Mouse (Mus musculus) olfactory bulb, adult 2 months (tissue): ENCODE data around the gene Rad51b. TPM values are rescaled to one million over a fixed set of nuclear protein-coding genes. Genes with fewer than 3 reads are reported as not detected.

Source experiments
- H3K27ac ChIP-seq: fragments of 200-500 bp; 2 replicates; pipeline ENCODE4 v1.5.1; 2012; ENCODE audit warnings: low read depth, low read length; ENCODE audit not compliant: insufficient read depth
- H3K4me1 ChIP-seq: fragments of 200-500 bp; 2 replicates; pipeline ENCODE4 v1.6.1; 2012; ENCODE audit warnings: low read length; ENCODE audit not compliant: control insufficient read depth, insufficient read depth
- H3K4me3 ChIP-seq: fragments of 200-500 bp; 2 replicates; pipeline ENCODE4 v1.5.1; 2012; ENCODE audit warnings: mild to moderate bottlenecking, low read depth, low read length, moderate library complexity; ENCODE audit not compliant: insufficient read depth
- CTCF ChIP-seq: fragments of 200-500 bp; IDR thresholded peaks from 2 replicates; pipeline ENCODE4 v1.5.1; 2012; ENCODE audit warnings: low read depth, mild to moderate bottlenecking, low read length, moderate library complexity; ENCODE audit not compliant: insufficient read depth
- POLR2A ChIP-seq: fragments of 200-500 bp; IDR thresholded peaks from 2 replicates; pipeline ENCODE4 v1.6.1; 2012; ENCODE audit warnings: mild to moderate bottlenecking, low read depth, low read length, moderate library complexity; ENCODE audit not compliant: insufficient read depth
- WGBS: fragments of 180-500 bp; shearing (Covaris S2); methylation state at CpG from one replicate; pipeline ENCODE4 v1.1.7; 2018; 5-methylcytosine and 5-hydroxymethylcytosine counted together
- polyA plus RNA-seq: library from polyadenylated mRNA; stranded (reverse); fragments of >200 nt; gene quantifications from 2 replicates; pipeline ENCODE4 v1.2.4, GENCODE M21; 2012; ENCODE audit warnings: low replicate concordance; ENCODE audit not compliant: missing spikeins, insufficient read depth, insufficient read length

The Rad51b gene
- polyA plus RNA-seq, 1 experiment, result not detected

GRCm38 (mm10) chr12:79598496-79598895 lies 301.4 kb downstream of the Rad51b start:
- Histone ChIP-seq H3K27ac (no peak overlapping the region), H3K4me3 (no peak overlapping the region), H3K4me1 (no peaks in the 10 kb centered on the region)
- no peak for TF ChIP-seq POLR2A
- no peak for TF ChIP-seq CTCF
- 76% methylated on average over 4 of the region's 4 CpGs for WGBS

GRCm38 (mm10) chr12:79598901-79599300 lies 301.8 kb downstream of the Rad51b start:
- TF ChIP-seq POLR2A, result no peak
- TF ChIP-seq CTCF, result no peak
- H3K4me1 ChIP-seq, result no peaks in the 10 kb centered on the region
- H3K27ac ChIP-seq, result no peak overlapping the region
- 64% methylated on average over 2 of the region's 2 CpGs for WGBS
- no peak overlapping the region for H3K4me3 ChIP-seq

DNA sequence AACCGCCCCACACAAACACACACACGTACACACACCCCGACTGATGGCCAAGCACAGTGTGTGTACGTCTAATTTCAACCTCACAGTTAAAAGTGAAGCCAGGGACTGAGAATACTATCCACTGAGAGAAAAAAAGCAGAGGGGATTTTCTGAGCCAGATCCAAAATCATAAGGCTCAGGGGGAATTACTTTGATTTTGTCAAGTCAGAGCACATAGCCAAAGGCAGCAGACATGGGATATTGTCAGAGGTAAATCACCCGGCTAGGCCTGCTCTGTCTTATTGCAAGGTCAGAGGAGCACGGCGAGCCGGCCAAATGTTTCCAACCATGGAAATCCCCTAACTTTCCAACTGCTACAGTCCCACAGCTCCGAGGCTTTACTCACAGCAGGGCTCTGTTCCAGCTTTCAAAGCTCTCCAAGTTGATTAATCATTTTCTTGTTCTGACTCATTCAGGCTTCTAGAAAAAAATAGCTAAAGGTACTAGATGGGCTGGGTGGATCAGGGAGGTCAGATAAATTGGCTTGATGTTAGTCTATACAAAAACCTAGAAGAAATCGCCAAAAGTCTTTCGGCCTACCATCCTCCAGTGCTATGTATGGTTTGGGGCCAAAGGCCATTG lies 303.2 kb downstream of the Rad51b start:
- no peaks in the 10 kb centered on the region for H3K4me1 ChIP-seq
- H3K27ac ChIP-seq, result no peak overlapping the region
- H3K4me3 ChIP-seq, result no peak overlapping the region
- WGBS, result 64% methylated on average over 11 of the region's 11 CpGs
- no peak for TF ChIP-seq POLR2A
- no peak for TF ChIP-seq CTCF

DNA sequence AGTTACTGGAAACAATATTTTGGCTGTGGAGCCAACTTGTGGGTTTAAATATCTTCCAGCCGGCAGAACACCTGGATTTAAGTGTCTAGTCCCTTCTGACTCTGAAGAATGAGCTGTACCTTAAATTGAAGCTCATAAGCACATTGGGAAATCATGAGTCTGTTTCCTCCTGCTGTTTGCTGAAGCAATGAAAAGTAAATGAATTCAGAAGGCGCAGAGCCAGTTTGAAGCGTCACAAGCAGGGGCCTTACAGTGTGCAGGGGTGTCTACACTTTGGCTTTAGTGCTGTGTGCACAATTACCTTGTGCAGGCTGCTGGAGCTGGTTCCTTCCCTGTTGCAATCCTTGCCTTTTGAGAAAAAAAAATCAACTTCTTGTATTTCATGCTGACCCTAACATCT lies 305.6 kb downstream of the Rad51b start:
- TF ChIP-seq CTCF (no peak), POLR2A (no peak)
- no peak overlapping the region for H3K4me3 ChIP-seq
- 92% methylated on average over 3 of the region's 3 CpGs for WGBS
- H3K27ac ChIP-seq, result no peak overlapping the region
- H3K4me1 ChIP-seq, result no peaks in the 10 kb centered on the region

DNA sequence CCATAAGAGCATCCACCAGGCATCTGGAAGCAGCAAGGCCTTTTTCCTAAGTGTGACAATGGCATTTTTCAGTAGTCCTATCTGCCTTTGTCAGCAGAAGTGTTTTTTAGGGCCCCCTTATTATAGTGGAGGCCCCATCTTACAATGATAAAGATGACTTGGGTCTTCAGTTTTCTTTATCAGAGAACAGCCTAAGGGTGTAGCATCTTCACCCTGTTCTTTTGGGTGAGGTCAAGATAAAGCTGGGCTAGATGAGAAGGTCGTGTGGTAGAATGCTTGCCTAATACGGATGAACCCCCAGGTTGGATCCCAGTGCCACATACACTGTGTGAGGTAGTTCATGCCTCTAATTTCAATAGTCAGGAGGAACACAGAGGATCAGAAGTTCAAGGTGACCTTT lies 307.8 kb downstream of the Rad51b start:
- Histone ChIP-seq H3K4me1 (no peaks in the 10 kb centered on the region), H3K4me3 (no peak overlapping the region), H3K27ac (no peak overlapping the region)
- TF ChIP-seq POLR2A (no peak), CTCF (no peak)
- whole genome bisulfite sequencing, result 99% methylated on average over 2 of the region's 2 CpGs

DNA sequence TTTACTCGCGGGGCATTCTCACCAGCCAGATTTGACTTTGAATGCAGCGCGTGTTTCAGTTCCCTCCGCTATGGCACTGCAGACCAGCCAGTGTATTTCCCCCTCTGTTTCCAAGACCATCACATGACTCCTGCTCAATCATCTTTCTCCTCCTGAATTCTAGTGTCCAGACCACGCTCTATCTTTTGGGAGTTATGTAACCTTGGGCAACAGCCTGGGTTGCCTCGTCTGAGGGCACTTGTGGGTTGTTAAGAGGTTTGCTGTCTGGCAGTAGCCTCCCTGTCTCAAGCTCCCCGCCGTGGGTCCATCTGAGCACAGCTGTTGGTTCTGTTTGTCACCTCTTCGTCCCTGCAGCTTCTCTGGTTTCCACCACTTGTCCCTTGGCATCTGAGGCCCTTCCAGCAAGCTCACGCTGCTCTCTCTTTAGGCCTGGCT lies 309.1 kb downstream of the Rad51b start:
- H3K4me1 ChIP-seq, result no peaks in the 10 kb centered on the region
- H3K27ac ChIP-seq, result no peak overlapping the region
- 94% methylated on average over 11 of the region's 11 CpGs for WGBS
- no peak for TF ChIP-seq CTCF
- TF ChIP-seq POLR2A, result no peak
- no peak overlapping the region for H3K4me3 ChIP-seq

- H3K4me1 ChIP-seq, result no peaks in the 10 kb centered on the region
- no peak overlapping the region for H3K27ac ChIP-seq
- 93% methylated on average over 8 of the region's 8 CpGs for WGBS
- TF ChIP-seq CTCF (no peak), POLR2A (no peak)
- no peak overlapping the region for H3K4me3 ChIP-seq
Measured at GRCm38 (mm10) chr12:79609399-79610010, 312.4 kb downstream of the Rad51b start.

- H3K27ac ChIP-seq, result no peak overlapping the region
- 76% methylated on average over 6 of the region's 6 CpGs for WGBS
- H3K4me1 ChIP-seq, result no peaks in the 10 kb centered on the region
- no peak overlapping the region for H3K4me3 ChIP-seq
- no peak for TF ChIP-seq CTCF
- TF ChIP-seq POLR2A, result no peak
Measured at GRCm38 (mm10) chr12:79610511-79611103, 313.5 kb downstream of the Rad51b start.

DNA sequence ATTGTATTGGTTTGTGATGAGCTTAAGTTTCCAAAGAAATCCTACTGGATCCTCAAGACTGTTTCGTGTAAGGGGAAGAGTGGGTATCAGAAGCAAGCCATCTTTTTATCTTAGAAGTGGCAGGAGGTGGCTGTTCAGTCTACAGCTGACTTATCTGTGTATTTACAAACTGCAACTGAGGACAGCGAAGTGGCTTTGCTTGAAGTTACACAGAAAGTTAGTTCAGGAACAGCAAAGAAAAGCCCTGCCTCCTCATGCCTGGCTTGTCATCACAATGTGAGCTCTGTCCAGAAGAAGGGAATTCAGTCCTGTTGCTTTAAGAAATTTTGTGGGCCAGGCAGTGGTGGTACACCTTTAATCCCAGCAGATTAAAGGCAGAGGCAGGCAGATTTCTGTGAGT lies 314.6 kb downstream of the Rad51b start:
- Histone ChIP-seq H3K4me1 (no peaks in the 10 kb centered on the region), H3K27ac (no peak overlapping the region), H3K4me3 (no peak overlapping the region)
- 94% methylated on average over 2 of the region's 2 CpGs for WGBS
- TF ChIP-seq CTCF, result no peak
- TF ChIP-seq POLR2A, result no peak
